Mouse (Mus musculus): ENCODE results near the gene Hikeshi.
A peak's percentile ranks its signal among the peaks of the same experiment; 100 is the strongest.

Gene Hikeshi

GRCm38 (mm10) chr7:89940571-89941463 is at the start of gene Hikeshi:
TSS of gene Hikeshi (minus strand) at chr7:89941204.
- DNase-seq (ENCODE audit: low spot score) = peak; percentile 69

DNA sequence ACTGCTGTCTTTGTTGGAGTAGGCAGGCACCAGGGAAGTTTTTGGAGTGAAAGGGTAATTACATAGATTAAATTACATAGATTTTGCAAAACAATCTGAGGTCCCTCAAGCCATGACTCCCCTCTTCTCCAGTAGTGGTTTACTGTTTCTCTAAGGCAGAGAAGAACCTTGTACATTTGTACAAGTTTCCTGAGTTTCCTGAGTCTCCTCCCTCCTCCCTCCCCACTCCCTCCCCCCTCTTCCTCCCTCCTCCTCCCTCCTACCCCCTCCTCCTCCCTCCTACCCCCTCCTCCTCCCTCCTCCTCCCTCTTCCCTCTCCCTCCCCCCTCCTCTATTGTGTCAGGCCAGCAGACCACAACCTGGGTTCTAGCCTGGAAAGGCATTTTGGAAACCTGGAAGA is 43.4 kb upstream of the Hikeshi start:
- DNase-seq (ENCODE audit: low spot score) = no peak

GRCm38 (mm10) chr7:89983441-89983840 is 42.4 kb upstream of the Hikeshi start:
- no peak for DNase-seq (ENCODE audit: low spot score)

GRCm38 (mm10) chr7:89981557-89981956 is 40.6 kb upstream of the Hikeshi start:
- no peak for DNase-seq (ENCODE audit: low spot score)

GRCm38 (mm10) chr7:89980485-89981422 is 39.8 kb upstream of the Hikeshi start, which contains the start of gene Eed:
TSS of gene Eed (minus strand) at chr7:89980983.
- DNase-seq (ENCODE audit: low spot score) = peak; percentile 89

GRCm38 (mm10) chr7:89980133-89980484 is 39.1 kb upstream of the Hikeshi start:
- no peak for DNase-seq (ENCODE audit: low spot score)

- no peak for DNase-seq (ENCODE audit: low spot score)
Observed at GRCm38 (mm10) chr7:89979432-89980130, 38.6 kb upstream of the Hikeshi start.

GRCm38 (mm10) chr7:89976796-89977195 is 35.8 kb upstream of the Hikeshi start:
- DNase-seq (ENCODE audit: low spot score) = no peak

- DNase-seq (ENCODE audit: low spot score) = no peak
Observed at GRCm38 (mm10) chr7:89975571-89975970, 34.6 kb upstream of the Hikeshi start.

GRCm38 (mm10) chr7:89967235-89967634 is 26.2 kb upstream of the Hikeshi start:
- no peak for DNase-seq (ENCODE audit: low spot score)

DNA sequence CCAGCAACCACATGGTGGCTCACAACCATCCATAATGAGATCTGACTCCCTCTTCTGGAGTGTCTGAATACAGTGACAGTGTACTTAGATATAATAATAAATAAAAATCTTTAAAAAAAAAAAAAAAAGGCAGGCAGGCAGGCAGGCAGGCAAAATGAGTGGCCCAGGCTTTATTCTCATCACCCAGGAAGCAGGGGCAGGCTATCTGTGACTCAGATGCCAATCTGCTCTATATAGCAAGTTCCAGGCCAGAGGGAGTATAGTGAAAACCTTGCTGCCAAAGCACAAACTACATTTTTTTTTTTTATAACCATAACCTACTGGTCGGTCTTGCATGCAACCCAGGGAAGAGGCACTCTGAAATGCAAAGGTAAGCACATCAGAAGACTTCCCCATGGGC is 25.8 kb upstream of the Hikeshi start:
- DNase-seq (ENCODE audit: low spot score) = no peak

- no peak for DNase-seq (ENCODE audit: low spot score)
Observed at GRCm38 (mm10) chr7:89963135-89963534, 22.1 kb upstream of the Hikeshi start.

GRCm38 (mm10) chr7:89957300-89957699 is 16.3 kb upstream of the Hikeshi start:
- DNase-seq (ENCODE audit: low spot score) = no peak

DNA sequence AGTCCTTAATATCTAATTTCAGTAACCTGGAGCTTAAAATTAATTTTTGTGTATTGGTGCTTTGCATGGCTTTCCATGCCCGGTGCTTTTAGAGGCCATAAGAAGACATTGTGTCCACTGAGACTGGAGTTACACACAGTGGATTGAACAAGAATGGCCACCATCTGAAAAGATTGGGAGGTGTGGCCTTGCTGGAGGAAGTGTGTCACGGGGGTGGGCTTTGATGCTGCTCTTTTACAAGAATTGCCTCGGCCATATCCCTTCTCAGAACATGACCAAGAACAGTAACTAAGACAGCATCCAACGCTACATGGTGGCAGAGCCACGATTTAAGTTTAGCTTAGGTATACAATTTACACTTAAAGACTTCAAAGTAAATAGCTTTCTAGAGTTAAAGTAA is 13.3 kb upstream of the Hikeshi start:
- DNase-seq (ENCODE audit: low spot score) = no peak

- DNase-seq (ENCODE audit: low spot score) = no peak
Observed at GRCm38 (mm10) chr7:89949403-89949802, 8.4 kb upstream of the Hikeshi start.

- no peak for DNase-seq (ENCODE audit: low spot score)
Observed at GRCm38 (mm10) chr7:89948026-89948425, 7.0 kb upstream of the Hikeshi start.

GRCm38 (mm10) chr7:89939497-89940353 is 1.3 kb downstream of the Hikeshi start:
- DNase-seq (ENCODE audit: low spot score) = no peak

DNA sequence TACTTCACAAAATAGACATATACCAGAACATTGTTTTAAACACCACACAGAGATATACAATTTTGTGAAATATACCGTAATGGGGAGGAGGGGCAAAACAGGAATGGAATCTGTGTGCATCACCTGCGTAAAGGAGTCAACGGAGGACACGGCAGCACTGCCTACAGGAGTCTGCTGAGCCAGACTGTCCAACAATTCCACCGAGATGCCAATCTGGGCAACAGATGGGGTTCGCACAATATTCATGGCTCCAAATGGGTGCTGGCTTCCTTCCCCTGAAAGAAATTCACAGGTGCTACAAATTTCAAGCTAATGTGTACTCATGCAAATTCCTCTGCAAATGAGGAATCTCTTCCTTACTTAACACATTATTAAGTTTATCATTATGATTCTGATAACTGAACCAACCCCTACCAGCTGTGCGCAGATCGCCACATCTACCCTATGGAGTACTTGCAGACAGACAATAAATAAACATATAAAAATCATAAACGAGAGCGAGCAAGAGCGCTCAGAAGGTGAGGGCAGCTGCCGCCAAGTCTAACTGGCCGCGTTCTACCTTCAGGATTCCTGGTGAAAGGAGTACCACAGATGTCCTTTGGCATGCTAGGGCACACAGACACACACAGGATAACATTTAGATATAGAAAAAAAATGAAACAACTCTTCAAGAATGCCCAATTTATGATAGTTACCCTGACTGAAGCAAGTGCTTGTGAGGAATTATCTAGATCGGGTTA is 17.4 kb downstream of the Hikeshi start:
- DNase-seq (ENCODE audit: low spot score) = no peak

- DNase-seq (ENCODE audit: low spot score) = no peak
Observed at GRCm38 (mm10) chr7:89917776-89918175, 23.2 kb downstream of the Hikeshi start.

DNA sequence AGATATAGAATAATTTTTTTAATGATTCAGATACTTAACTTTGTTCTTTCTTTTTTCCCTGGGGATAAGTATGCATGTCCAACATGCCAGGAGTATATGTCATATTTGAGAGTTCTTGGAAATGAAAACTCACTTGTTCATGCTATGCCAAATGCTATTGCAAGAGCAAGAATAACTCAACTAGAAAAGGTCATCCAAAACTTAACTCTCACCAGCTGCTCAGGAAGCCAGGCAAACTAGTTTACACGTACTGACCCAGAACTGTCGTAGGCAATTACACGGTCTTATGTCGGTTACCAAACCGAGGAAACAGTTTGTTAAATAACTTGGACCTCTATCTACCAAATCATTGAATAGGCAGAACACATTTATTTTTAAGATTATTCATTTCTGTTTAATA is 24.3 kb downstream of the Hikeshi start:
- DNase-seq (ENCODE audit: low spot score) = no peak
